Mouse (Mus musculus) ES-Bruce4 (cell line): ENCODE measurements at regions not wholly inside any gene's neighbourhood (a gene's known extent, or its start where the extent isn't known, plus 50 kb on each side); places are given as distances from the start of the nearest gene placed in this dataset.

Experiments used
- H3K27ac ChIP-seq: 2 replicates; pipeline ENCODE4 v1.5.1; 2012; ENCODE audit warnings: low read length, inconsistent platforms; ENCODE audit not compliant: insufficient read depth
- H3K27me3 ChIP-seq: 2 replicates; pipeline ENCODE4 v1.6.1; 2012; ENCODE audit warnings: mild to moderate bottlenecking, low read length, inconsistent platforms; ENCODE audit not compliant: control insufficient read depth, poor library complexity, insufficient read depth, severe bottlenecking
- H3K36me3 ChIP-seq: 2 replicates; pipeline ENCODE4 v1.6.1; 2012; ENCODE audit warnings: inconsistent platforms, mild to moderate bottlenecking, low read length, moderate library complexity; ENCODE audit not compliant: control insufficient read depth, poor library complexity, insufficient read depth, severe bottlenecking
- H3K4me1 ChIP-seq: one replicate; pipeline ENCODE4 v1.8.1; 2011; ENCODE audit warnings: low read length; ENCODE audit not compliant: control insufficient read depth, insufficient read depth
- H3K4me3 ChIP-seq: 2 replicates; pipeline ENCODE4 v1.5.1; 2011; ENCODE audit warnings: low read depth, mild to moderate bottlenecking, low read length
- H3K9ac ChIP-seq: 2 replicates; pipeline ENCODE4 v1.6.1; 2012; ENCODE audit warnings: low read depth, mild to moderate bottlenecking, inconsistent platforms; ENCODE audit not compliant: poor library complexity, severe bottlenecking
- H3K9me3 ChIP-seq: replicated peaks from 2 replicates; pipeline ENCODE4 v1.6.1; 2012; ENCODE audit warnings: mild to moderate bottlenecking, low read length, inconsistent platforms; ENCODE audit not compliant: control insufficient read depth, poor library complexity, insufficient read depth, severe bottlenecking
- CTCF ChIP-seq: IDR thresholded peaks from one replicate; pipeline ENCODE4 v1.8.1; 2011; ENCODE audit warnings: low read depth, low read length
- EP300 ChIP-seq: IDR thresholded peaks from 2 replicates; pipeline ENCODE4 v1.6.1; 2011; ENCODE audit warnings: low read depth, low read length; ENCODE audit not compliant: insufficient read depth
- POLR2A ChIP-seq: IDR thresholded peaks from one replicate; pipeline ENCODE4 v1.8.1; 2011; ENCODE audit warnings: low read length; ENCODE audit not compliant: insufficient read depth

- Histone ChIP-seq H3K4me1 (no peaks in the 10 kb centered on the region), H3K9ac (no peak overlapping the region), H3K9me3 (no peaks in the 10 kb centered on the region), H3K27ac (no peak overlapping the region), H3K27me3 (no peaks in the 10 kb centered on the region), H3K36me3 (no peaks in the 10 kb centered on the region), H3K4me3 (no peak overlapping the region)
- TF ChIP-seq POLR2A (no peak), EP300 (no peak), CTCF (no peak)
Observed at GRCm38 (mm10) chr9:14048224-14048623, 220.7 kb downstream of the Fam76b start.

- no peak for TF ChIP-seq EP300
- no peak for TF ChIP-seq CTCF
- TF ChIP-seq POLR2A = no peak
- Histone ChIP-seq H3K9me3 (no peaks in the 10 kb centered on the region), H3K4me1 (no peaks in the 10 kb centered on the region), H3K9ac (no peak overlapping the region), H3K36me3 (no peaks in the 10 kb centered on the region), H3K4me3 (no peak overlapping the region), H3K27ac (no peak overlapping the region), H3K27me3 (no peaks in the 10 kb centered on the region)
Observed at GRCm38 (mm10) chr9:14053704-14054103, 221.2 kb upstream of the Sesn3 start.

GRCm38 (mm10) chr9:14056410-14057172 lies 218.3 kb upstream of the Sesn3 start:
- H3K9ac ChIP-seq = no peak overlapping the region
- no peaks in the 10 kb centered on the region for H3K4me1 ChIP-seq
- H3K36me3 ChIP-seq = no peaks in the 10 kb centered on the region
- no peak overlapping the region for H3K4me3 ChIP-seq
- no peak overlapping the region for H3K27ac ChIP-seq
- H3K27me3 ChIP-seq = no peaks in the 10 kb centered on the region
- TF ChIP-seq CTCF = no peak
- TF ChIP-seq EP300 = no peak
- no peak for TF ChIP-seq POLR2A
- no peaks in the 10 kb centered on the region for H3K9me3 ChIP-seq

- no peak overlapping the region for H3K4me3 ChIP-seq
- no peak overlapping the region for H3K9ac ChIP-seq
- no peak for TF ChIP-seq POLR2A
- no peaks in the 10 kb centered on the region for H3K4me1 ChIP-seq
- no peak overlapping the region for H3K27ac ChIP-seq
- peaks cover 6% of the 10 kb centered on the region for H3K9me3 ChIP-seq
- no peaks in the 10 kb centered on the region for H3K27me3 ChIP-seq
- H3K36me3 ChIP-seq = no peaks in the 10 kb centered on the region
Observed at GRCm38 (mm10) chr9:14058592-14059227, 216.2 kb upstream of the Sesn3 start.

GRCm38 (mm10) chr9:14059228-14059779 lies 215.6 kb upstream of the Sesn3 start:
- no peaks in the 10 kb centered on the region for H3K4me1 ChIP-seq
- H3K36me3 ChIP-seq = no peaks in the 10 kb centered on the region
- peaks cover 9% of the 10 kb centered on the region for H3K9me3 ChIP-seq
- TF ChIP-seq POLR2A (no peak), EP300 (no peak), CTCF (no peak)
- no peaks in the 10 kb centered on the region for H3K27me3 ChIP-seq
- no peak overlapping the region for H3K4me3 ChIP-seq
- no peak overlapping the region for H3K27ac ChIP-seq
- no peak overlapping the region for H3K9ac ChIP-seq

GRCm38 (mm10) chr9:14060257-14060656 lies 214.6 kb upstream of the Sesn3 start:
- Histone ChIP-seq H3K9me3 (peaks cover 12% of the 10 kb centered on the region), H3K4me3 (no peak overlapping the region), H3K9ac (no peak overlapping the region), H3K36me3 (no peaks in the 10 kb centered on the region), H3K4me1 (no peaks in the 10 kb centered on the region), H3K27me3 (no peaks in the 10 kb centered on the region), H3K27ac (no peak overlapping the region)
- TF ChIP-seq CTCF (no peak), POLR2A (no peak), EP300 (no peak)
